Mouse (Mus musculus) CH12.LX (cell line): ENCODE measurements at regions not wholly inside any gene's neighbourhood (a gene's known extent, or its start where the extent isn't known, plus 50 kb on each side); places are given as distances from the start of the nearest gene placed in this dataset.

Source experiments
- DNase-seq: peaks from one replicate; pipeline ENCODE4 v3.0.0-alpha.2; 2013; ENCODE audit errors: extremely low read depth
- H3K27ac ChIP-seq: 2 replicates; pipeline ENCODE4 v1.5.1; 2012; ENCODE audit warnings: low read depth, mild to moderate bottlenecking, control low read depth, moderate library complexity; ENCODE audit not compliant: insufficient read depth
- H3K27me3 ChIP-seq: replicated peaks from 2 replicates; pipeline ENCODE3; 2012; ENCODE audit warnings: inconsistent platforms
- H3K36me3 ChIP-seq, 2 experiments: replicated peaks in 1 of 2; 2 replicates each; pipeline versions ENCODE3 to v1.6.1; 2012; ENCODE audit warnings: inconsistent platforms in 1 of 2, low read length in 1 of 2, mild to moderate bottlenecking in 1 of 2, mixed read lengths in 1 of 2, moderate library complexity in 1 of 2; ENCODE audit not compliant: control insufficient read depth in 1 of 2, insufficient read depth in 1 of 2
- H3K4me1 ChIP-seq, 2 experiments: 2 replicates each; pipeline ENCODE4 v1.6.1; 2012; ENCODE audit warnings: inconsistent platforms in 1 of 2, moderate library complexity in 1 of 2; ENCODE audit not compliant: insufficient read depth in 2 of 2, control insufficient read depth in 1 of 2
- H3K4me2 ChIP-seq: 2 replicates; pipeline ENCODE4 v1.6.1; 2012; ENCODE audit warnings: low read depth, mild to moderate bottlenecking, control low read depth; ENCODE audit not compliant: poor library complexity, insufficient read depth, severe bottlenecking
- H3K4me3 ChIP-seq, 3 experiments: fragments of 150-350 bp in 1 of 3; sonication (generic) in 1 of 3; replicated peaks in 1 of 3; 2 replicates each; pipeline versions ENCODE3 to v1.5.1; 2011 to 2012; ENCODE audit warnings: low read depth in 2 of 3, low read length in 2 of 3, mild to moderate bottlenecking in 2 of 3, moderate library complexity in 2 of 3, control low read depth in 1 of 3, improper control_type of control experiment in 1 of 3, inconsistent platforms in 1 of 3, mixed read lengths in 1 of 3; ENCODE audit not compliant: poor library complexity in 1 of 3
- H3K79me2 ChIP-seq: replicated peaks from 2 replicates; pipeline ENCODE4 v1.6.1; 2012; ENCODE audit warnings: mild to moderate bottlenecking, moderate library complexity; ENCODE audit not compliant: control insufficient read depth, poor library complexity, insufficient read depth, severe bottlenecking; ENCODE audit errors: extremely low read depth
- H3K9ac ChIP-seq: 2 replicates; pipeline ENCODE4 v1.6.1; 2012; ENCODE audit warnings: low read depth, mild to moderate bottlenecking, control low read depth, moderate library complexity; ENCODE audit not compliant: insufficient read depth
- H3K9me3 ChIP-seq: replicated peaks from 2 replicates; pipeline ENCODE3; 2012; ENCODE audit warnings: low read length, inconsistent platforms, mixed read lengths
- BHLHE40 ChIP-seq: IDR thresholded peaks from 2 replicates; pipeline ENCODE4 v1.6.1; 2011; ENCODE audit warnings: mild to moderate bottlenecking, low read depth, low read length, improper control_type of control experiment
- CHD2 ChIP-seq: IDR thresholded peaks from 2 replicates; pipeline ENCODE4 v1.6.1; 2011; ENCODE audit warnings: low read length, improper control_type of control experiment
- ELF1 ChIP-seq: IDR thresholded peaks from 2 replicates; pipeline ENCODE4 v1.6.1; 2014; ENCODE audit warnings: low read depth, mild to moderate bottlenecking, inconsistent platforms, low read length, improper control_type of control experiment
- ETS1 ChIP-seq: conservative IDR thresholded peaks from 2 replicates; pipeline ENCODE4 v1.6.1; 2012; ENCODE audit warnings: low read depth, mild to moderate bottlenecking, inconsistent platforms, low read length, improper control_type of control experiment, moderate library complexity
- GABPA ChIP-seq: IDR thresholded peaks from 2 replicates; pipeline ENCODE4 v1.6.1; 2012; ENCODE audit warnings: low read depth, low read length, improper control_type of control experiment, inconsistent platforms; ENCODE audit not compliant: insufficient replicate concordance
- HCFC1 ChIP-seq: IDR thresholded peaks from 2 replicates; pipeline ENCODE4 v1.6.1; 2012; ENCODE audit warnings: low read depth, mild to moderate bottlenecking, inconsistent platforms, low read length, improper control_type of control experiment
- JUN ChIP-seq: IDR thresholded peaks from 2 replicates; pipeline ENCODE4 v1.6.1; 2011; ENCODE audit warnings: low read depth, mild to moderate bottlenecking, low read length, improper control_type of control experiment, moderate library complexity; ENCODE audit not compliant: insufficient read depth
- MAFK ChIP-seq: IDR thresholded peaks from 2 replicates; pipeline ENCODE4 v1.6.1; 2011; ENCODE audit warnings: low read length, improper control_type of control experiment; ENCODE audit not compliant: insufficient replicate concordance
- MXI1 ChIP-seq: IDR thresholded peaks from 2 replicates; pipeline ENCODE4 v1.6.1; 2011; ENCODE audit warnings: mild to moderate bottlenecking, low read depth, low read length, improper control_type of control experiment
- MYC ChIP-seq: IDR thresholded peaks from 2 replicates; pipeline ENCODE4 v1.6.1; 2011; ENCODE audit warnings: low read depth, mild to moderate bottlenecking, improper control_type of control experiment, low read length
- NELFE ChIP-seq: IDR thresholded peaks from 2 replicates; pipeline ENCODE4 v1.6.1; 2011; ENCODE audit warnings: low read depth, low read length, improper control_type of control experiment
- PAX5 ChIP-seq: IDR thresholded peaks from 2 replicates; pipeline ENCODE4 v1.6.1; 2012; ENCODE audit warnings: low read length, inconsistent platforms, mixed read lengths
- POLR2A ChIP-seq: IDR thresholded peaks from 2 replicates; pipeline ENCODE4 v1.6.1; 2011; ENCODE audit warnings: low read depth, mild to moderate bottlenecking, improper control_type of control experiment, low read length
- SIN3A ChIP-seq: IDR thresholded peaks from 2 replicates; pipeline ENCODE4 v1.6.1; 2012; ENCODE audit warnings: low read length, improper control_type of control experiment, inconsistent platforms
- TBP ChIP-seq: conservative IDR thresholded peaks from 2 replicates; pipeline ENCODE4 v1.6.1; 2011; ENCODE audit warnings: low read depth, low read length, improper control_type of control experiment
- TCF12 ChIP-seq: IDR thresholded peaks from 2 replicates; pipeline ENCODE4 v1.6.1; 2014; ENCODE audit warnings: low read depth, mild to moderate bottlenecking, inconsistent platforms, low read length, improper control_type of control experiment
- USF1 ChIP-seq: IDR thresholded peaks from 2 replicates; pipeline ENCODE4 v1.6.1; 2014; ENCODE audit warnings: low read depth, mild to moderate bottlenecking, inconsistent platforms, low read length, improper control_type of control experiment
- USF2 ChIP-seq: conservative IDR thresholded peaks from 2 replicates; pipeline ENCODE4 v1.6.1; 2011; ENCODE audit warnings: low read depth, low read length, improper control_type of control experiment
- dilution Hi-C: fragments of 300-500 bp; cut with MboI; formaldehyde crosslinking; loops from 2 replicates; pipeline ENCODE4 v1.14.3; 2020; ENCODE audit warnings: low sequenced_read_pairs; ENCODE audit not compliant: extremely low pct_unique_long_range_greater_than_20kb, extremely low pct_ligation_motif_present
- in situ Hi-C: fragments of 300-500 bp; cut with MboI; formaldehyde crosslinking; loops from 3 replicates; pipeline ENCODE4 v1.14.3; 2019; ENCODE audit warnings: low sequenced_read_pairs, low pct_ligation_motif_present, low pct_unique_long_range_greater_than_20kb, mixed read lengths

GRCm38 (mm10) chr8:80328676-80329075 is 164.9 kb upstream of the Gypa start:
- no peaks in the 10 kb centered on the region for H3K9me3 ChIP-seq
- H3K4me1 ChIP-seq = no peaks in the 10 kb centered on the region
- dilution Hi-C loops (no loop called here), in situ Hi-C loops (no loop called here)
- H3K4me3 ChIP-seq = no peak overlapping the region
- no peak overlapping the region for H3K9ac ChIP-seq
- H3K79me2 ChIP-seq = no peaks in the 10 kb centered on the region
- H3K36me3 ChIP-seq = no peaks in the 10 kb centered on the region
- H3K27me3 ChIP-seq = no peaks in the 10 kb centered on the region
- DNase-seq = no peak
- H3K4me2 ChIP-seq = no peak overlapping the region
- H3K27ac ChIP-seq = no peak overlapping the region
- TF ChIP-seq USF2 = no peak
- no peak for TF ChIP-seq MYC
- TF ChIP-seq GABPA = no peak
- no peak for TF ChIP-seq POLR2A
- no peak for TF ChIP-seq HCFC1
- TF ChIP-seq MXI1 = no peak
- TF ChIP-seq BHLHE40 = no peak
- no peak for TF ChIP-seq SIN3A
- TF ChIP-seq PAX5 = no peak
- no peak for TF ChIP-seq TCF12
- no peak for TF ChIP-seq ELF1
- no peak for TF ChIP-seq NELFE
- no peak for TF ChIP-seq CHD2
- TF ChIP-seq JUN = no peak
- TF ChIP-seq TBP = no peak
- no peak for TF ChIP-seq ETS1

GRCm38 (mm10) chr8:80325859-80326258 is 167.7 kb upstream of the Gypa start:
- H3K9ac ChIP-seq = no peak overlapping the region
- H3K4me1 ChIP-seq = 0 out of 4 replicates have a peak, but pooled peaks cover 0 to 2% of the 10 kb centered on the region in 2 experiments
- no peaks in the 10 kb centered on the region for H3K27me3 ChIP-seq
- H3K9me3 ChIP-seq = no peaks in the 10 kb centered on the region
- DNase-seq = no peak
- no peaks in the 10 kb centered on the region for H3K36me3 ChIP-seq
- H3K27ac ChIP-seq = no peak overlapping the region
- H3K4me3 ChIP-seq = no peak overlapping the region
- H3K79me2 ChIP-seq = no peaks in the 10 kb centered on the region
- no peak overlapping the region for H3K4me2 ChIP-seq
- in situ Hi-C loops = no loop called here
- TF ChIP-seq MAFK (no peak), USF1 (no peak), MXI1 (no peak)
- dilution Hi-C loops = no loop called here
